Mouse (Mus musculus) heart, adult 18-20 months (tissue): ENCODE measurements around the gene Gm9803. TPM values are rescaled to one million over a fixed set of nuclear protein-coding genes. Genes with fewer than 3 reads are reported as not detected.
"Not testable (repeated sequence)": the region's sequence is repeated elsewhere in the genome, so short reads cannot be mapped to it uniquely, and the experiment has no call there.

ENCODE experiments used
- DNase-seq, 2 experiments: peaks; one replicate each; pipeline ENCODE4 v3.0.0; 2021 to 2022; ENCODE audit warnings: mixed read lengths in 1 of 2
- long read RNA-seq, 2 experiments: library from polyadenylated mRNA; stranded (forward); transcript quantifications; one replicate each; pipeline ENCODE4 v2.0.0; 2021
- total RNA-seq, 2 experiments: library from RNA; stranded (reverse); gene quantifications; 2 replicates each; pipeline ENCODE4 v1.2.3; 2021

Gm9803 gene
- total RNA-seq = 1 to 10 TPM; 8.0 to 9.8 TPM
- long read RNA-seq, experiment 1, transcript Gm9803-201 (1 exons, 563 nt) = major isoform, 10 of 11 reads
- long read RNA-seq, experiment 1, partial matches to known transcripts = 0 of 11 reads
- long read RNA-seq, experiment 1, other reads (novel, unspliced or antisense) = 1 of 11 reads
- long read RNA-seq, experiment 2, transcript Gm9803-201 (1 exons, 563 nt) = major isoform, 11 of 11 reads
- long read RNA-seq, experiment 2, partial matches to known transcripts = 0 of 11 reads
- long read RNA-seq, experiment 2, other reads (novel, unspliced or antisense) = 0 of 11 reads

GRCm38 (mm10) chr10:43523931-43524330 lies at the start of gene Gm9803:
TSS of gene Gm9803 (plus strand) at chr10:43524084.
- not testable (repeated sequence) for DNase-seq

DNA sequence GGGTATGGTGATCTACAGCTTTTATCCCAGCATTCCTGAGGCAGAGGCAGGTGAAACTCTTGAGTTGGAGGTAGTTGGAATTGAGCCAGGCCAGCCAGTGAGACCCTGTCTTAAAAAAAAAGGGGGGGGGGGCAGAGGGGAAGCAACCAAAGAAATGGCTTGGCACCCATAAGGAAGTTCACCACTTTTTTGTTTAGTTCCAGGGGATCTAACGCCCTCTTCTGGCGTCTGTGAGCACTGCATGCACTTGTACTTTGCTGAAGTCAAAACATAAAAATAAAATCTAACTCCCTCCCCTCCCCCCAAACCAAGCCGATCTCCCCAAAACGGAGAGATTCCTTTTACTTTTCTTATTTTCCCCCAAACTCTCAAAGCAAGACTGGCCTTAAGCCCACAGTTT lies 48.5 kb upstream of the Gm9803 start:
- no peak for DNase-seq

GRCm38 (mm10) chr10:43477459-43477858 lies 46.4 kb upstream of the Gm9803 start:
- DNase-seq = no peak

DNA sequence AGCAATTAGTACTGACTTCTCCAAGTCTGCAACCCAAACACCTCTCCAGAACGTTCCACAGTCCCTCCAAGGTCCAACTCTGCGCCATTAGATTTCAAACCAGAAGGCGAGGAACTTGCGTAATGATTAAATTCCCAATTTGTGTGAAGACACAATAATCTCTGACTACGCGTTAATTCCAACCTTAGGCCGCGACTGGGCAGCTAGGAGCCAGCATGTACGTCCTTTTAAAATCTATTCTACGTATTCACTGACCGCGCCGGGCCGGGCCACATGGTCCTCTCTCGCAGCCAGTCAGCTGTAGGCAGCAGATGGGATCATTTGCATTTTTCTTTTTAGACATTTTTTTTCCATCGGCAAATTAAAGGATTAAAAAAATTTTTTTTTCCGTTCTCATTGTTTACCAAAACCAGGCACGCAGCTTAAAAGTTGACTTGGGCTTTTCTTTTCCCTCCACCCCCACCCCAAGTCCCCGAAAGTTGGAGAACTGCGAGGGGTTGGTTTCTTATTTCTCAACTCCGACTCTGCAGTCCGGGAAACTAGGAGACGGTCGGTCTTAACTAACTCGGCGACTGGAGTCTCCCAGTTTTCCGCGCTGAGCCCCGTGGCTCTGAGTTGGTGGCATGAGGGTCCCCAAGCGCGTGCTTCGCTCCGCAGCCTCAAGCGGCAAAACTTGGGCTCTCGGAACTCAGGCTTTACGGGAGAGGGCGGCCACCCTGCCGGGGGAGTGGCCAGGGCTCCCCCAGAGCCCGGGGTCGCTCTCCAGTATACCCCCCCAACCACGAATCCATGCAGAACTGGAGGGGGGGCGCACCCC lies 45.8 kb upstream of the Gm9803 start:
- peak; percentile 66 to 71 for DNase-seq

DNA sequence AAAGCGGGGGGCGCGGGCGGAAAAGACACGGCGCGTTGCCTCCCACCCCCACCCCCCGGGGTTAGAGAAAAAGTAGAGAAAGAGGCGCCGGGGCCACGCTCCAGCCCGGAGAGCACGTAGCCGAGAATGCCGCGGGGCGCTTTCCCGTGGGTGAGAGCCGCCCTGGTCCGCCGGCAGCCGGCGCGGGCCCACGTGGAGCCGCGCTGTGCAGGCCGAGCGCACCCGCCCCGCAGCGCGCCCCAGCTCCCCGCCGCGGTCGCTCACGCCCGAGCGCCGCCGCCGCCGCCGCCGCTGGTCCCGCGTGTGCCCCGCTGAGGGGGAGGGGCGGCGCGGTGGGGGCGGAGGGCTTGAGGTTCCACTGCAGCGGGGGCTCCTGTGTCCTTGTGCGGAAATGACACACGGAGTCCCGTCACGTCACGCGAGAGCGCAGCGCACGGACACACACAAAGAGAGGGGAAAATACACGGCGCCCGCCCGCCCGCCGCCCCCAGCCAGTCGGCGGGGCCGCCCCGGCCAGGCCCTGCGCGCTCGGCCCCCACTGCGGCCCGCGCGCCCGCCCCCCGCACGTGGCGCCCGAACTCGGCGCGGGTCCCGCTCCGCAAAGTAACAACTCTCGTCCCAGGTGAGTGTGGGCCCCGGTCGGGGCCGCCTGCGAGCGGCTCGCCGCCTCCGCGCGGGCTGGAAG lies 45.0 kb upstream of the Gm9803 start, which contains the start of gene Bend3:
Gene Bend3 (plus strand): TSS at position 81 of the 685 bp plus-strand sequence.
- peak; percentile 59 to 69 for DNase-seq

DNA sequence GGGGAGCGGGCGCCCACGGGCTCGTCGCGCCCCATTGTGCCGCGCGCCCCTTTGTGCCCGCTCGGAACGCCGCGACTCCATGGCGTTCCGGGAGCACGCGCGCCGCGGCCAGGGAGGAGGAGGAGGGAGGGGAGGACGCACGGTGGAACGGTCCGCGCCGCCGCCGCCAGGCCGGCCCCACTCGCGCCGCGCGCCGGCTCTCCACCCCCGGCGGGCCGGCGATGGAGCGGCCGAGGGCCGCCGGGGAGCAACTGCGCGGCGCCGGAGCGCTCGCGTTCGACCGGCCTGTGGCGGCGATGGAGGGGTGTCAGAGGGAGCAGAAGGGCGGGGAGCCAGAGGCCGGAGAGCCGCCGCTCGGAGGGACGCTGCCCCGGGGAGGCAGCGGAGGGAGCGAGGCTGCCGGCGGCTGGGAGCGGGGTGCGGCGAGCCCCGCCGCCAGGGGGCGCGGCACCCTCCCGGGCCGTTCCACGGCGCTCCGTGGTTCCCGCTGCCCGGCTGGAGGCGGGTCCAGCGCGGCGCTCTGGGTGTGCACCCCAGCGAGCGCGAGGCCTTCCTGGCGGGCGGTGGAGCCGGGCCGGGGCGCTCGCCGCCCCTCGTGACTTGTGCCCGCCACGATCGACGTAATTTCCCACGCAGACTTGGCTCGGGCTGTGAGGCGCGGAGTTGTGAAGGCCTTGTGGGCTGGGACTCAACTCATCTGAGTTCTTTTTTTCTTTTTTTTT lies 44.3 kb upstream of the Gm9803 start:
- peak; percentile 85 to 94 for DNase-seq

GRCm38 (mm10) chr10:43480227-43480849 lies 43.5 kb upstream of the Gm9803 start:
- no peak for DNase-seq

GRCm38 (mm10) chr10:43481179-43481578 lies 42.7 kb upstream of the Gm9803 start:
- no peak for DNase-seq

GRCm38 (mm10) chr10:43482021-43482420 lies 41.9 kb upstream of the Gm9803 start:
- no peak for DNase-seq

- peak; percentile 74 to 78 for DNase-seq
Measured at GRCm38 (mm10) chr10:43483426-43483995, 40.4 kb upstream of the Gm9803 start.

DNA sequence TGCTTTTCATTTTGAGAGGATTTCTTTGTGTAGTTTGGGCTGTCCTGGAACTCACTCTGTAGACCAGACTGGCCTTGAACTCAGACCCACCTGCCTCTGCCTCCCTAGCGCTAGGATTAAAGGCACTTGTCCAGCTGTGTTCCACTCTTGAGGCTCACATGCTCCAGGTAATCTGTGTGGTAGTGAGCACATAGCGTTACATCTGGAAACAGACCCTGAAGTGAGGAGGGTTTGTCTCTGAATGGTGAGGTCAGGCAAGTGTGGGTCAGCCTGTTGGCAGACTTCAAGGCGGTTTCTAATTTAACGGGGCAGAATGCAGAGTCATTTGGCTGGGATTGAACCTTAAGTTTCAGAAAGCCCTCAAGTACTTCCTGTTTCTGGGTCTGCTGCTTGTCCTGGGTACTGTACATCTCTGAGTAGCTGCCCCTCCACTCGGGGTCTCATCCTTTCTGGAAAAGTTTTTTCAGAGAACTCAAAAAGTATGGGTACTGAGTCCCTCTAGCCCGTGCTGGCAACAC lies 38.1 kb upstream of the Gm9803 start:
- DNase-seq = no peak

DNA sequence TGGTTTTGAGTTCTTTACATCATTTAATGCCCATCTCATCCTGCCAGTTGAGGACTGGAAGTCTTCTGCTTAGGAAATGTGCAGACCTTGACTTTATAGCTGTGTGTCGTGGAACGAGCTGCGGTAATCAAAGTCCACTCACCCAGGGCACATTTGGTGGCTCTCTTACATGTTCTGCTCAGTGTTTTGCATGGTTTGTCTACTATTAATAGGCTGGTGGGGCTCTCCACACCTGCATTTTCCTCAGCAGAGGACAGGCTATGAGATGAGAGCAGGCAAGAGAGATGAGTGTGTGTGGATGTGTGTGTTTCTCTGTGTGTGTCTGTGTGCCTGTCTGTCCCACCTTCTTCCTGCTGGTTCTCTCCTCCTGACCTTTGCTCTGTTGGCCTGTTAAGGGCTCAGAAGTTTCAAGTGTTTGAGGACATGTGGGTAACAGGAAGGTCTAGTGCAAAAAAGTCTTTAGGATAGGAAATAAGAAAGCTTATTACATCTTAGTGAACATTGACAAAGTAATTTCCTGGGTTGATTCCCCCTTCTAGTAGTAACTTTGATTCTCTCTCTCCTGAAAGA lies 36.4 kb upstream of the Gm9803 start:
- no peak for DNase-seq

- DNase-seq = no peak
Measured at GRCm38 (mm10) chr10:43488258-43488657, 35.6 kb upstream of the Gm9803 start.

DNA sequence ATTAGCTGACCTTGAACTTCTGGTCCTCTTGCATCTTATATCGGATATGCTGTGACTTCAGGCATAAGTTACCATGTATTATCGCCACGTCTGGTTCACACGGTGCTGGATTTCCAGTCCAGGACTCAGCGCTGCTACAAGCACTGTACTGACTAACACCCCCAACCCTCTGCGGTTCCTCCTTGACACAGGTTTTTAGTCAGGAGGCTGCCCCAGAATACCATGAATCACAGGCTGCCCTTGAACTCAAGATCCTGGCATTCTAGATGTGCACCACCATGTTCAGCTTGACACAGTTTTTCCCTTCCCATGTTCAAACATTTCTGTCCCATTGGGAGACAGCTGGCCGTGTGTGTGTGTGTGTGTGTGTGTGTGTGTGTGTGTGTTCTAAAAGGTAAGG lies 34.7 kb upstream of the Gm9803 start:
- DNase-seq = no peak

GRCm38 (mm10) chr10:43489550-43489949 lies 34.3 kb upstream of the Gm9803 start:
- DNase-seq = peak in 1 of 2 experiments; percentile 13

DNA sequence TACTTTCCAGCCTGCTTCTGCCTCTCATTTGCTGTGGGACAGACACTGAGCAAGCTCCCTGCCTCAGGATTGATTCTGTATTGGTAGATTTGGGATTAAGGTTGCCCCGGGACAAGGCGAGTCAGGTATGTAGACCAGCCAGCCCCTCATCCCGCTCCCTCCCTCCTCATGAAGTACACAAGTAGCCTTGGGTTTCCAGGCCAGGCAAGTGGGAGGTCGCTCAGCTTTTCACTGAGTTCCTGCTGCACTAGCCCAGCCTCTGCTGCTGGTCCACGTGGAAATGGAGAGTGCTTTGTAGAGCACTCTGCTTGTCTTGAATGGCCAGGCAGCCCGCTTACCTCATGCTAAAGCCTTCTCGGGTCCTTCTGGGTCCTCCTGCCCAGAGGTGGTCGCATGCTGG lies 33.9 kb upstream of the Gm9803 start:
- DNase-seq = no peak

DNA sequence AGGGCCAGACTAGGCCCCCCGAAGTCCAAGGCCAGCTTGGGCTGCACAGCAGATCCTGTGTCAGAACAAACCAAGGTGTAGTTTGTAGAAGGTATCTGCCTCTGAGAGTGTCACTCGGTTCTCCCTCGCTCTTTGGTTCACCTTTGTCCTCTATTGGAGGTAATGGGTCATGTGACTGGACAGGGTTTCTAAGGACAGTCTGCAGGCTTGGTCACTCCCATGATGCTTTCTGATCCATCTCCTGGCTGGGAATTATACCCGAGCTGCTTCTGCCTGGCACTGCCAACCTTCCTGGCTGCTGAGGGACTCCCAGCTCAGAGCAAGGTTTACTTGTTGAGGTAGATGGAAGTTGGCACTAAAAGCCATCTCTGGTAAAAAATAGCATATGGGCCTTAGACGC lies 33.0 kb upstream of the Gm9803 start:
- DNase-seq = peak; percentile 45 to 68

DNA sequence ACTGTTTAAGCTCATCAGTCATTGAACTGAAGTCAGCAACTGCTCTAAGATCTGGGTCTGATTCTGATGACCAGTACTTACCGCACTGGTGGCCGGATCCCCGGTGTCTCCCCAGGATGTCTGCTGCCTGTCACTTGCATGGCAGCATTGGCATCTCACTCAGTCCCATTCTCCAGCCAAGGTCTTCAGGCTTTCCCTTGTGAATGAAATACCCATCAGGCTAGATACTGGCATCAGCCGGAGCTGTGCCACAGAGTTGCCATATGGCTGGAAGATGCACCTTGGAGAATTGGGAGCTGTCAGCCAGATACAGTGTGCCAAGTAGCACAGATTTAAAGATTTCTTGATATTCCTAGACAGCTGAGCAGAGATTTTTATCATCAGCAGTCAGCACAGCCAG lies 21.3 kb upstream of the Gm9803 start:
- DNase-seq = no peak

GRCm38 (mm10) chr10:43504291-43504690 lies 19.6 kb upstream of the Gm9803 start:
- no peak for DNase-seq

DNA sequence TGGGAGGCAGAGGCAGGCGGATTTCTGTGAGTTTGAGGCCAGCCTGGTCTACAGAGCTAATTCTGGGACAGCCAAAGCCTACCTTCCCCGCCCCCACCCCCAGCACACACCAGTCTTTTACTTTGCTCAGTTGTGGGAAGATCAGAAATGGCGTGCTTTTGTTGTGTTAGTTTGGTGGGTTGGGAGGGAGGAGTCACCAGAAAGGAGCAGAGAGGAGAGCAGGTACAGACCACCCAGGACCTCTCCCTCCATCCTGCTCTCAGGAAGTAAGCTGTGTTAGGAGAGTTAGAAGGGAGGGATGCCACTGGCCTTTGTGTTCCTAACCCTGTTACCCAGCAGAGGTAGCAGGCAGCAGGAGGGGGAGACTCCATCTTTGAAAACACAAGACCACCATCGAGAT lies 16.8 kb upstream of the Gm9803 start:
- DNase-seq = no peak

DNA sequence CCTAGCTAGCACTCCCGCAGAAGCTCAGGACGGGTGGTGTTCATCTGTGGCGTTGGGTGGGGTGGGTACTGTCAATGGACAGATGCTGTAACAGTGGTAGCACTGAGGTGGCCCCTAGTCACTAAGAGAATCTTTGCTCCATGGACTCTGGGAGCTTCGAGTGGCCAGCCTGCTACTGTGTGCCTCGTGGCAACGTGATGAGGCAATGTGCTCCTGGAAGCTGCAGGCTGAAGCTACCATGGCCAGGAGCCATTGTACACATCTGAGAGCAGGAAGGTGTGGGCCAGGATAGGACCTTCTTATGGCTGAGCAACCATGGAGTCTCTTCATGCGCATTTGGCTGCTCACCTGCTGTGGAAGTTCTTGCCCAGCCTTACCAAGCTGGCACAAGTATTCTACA lies 14.7 kb upstream of the Gm9803 start:
- no peak for DNase-seq
